Mouse (Mus musculus): ENCODE measurements around the gene Dgkz. TPM values are rescaled to one million over a fixed set of nuclear protein-coding genes. Genes with fewer than 3 reads are reported as not detected.
A peak's percentile ranks its signal among the peaks of the same experiment; 100 is the strongest.

The Dgkz gene
- polyA plus RNA-seq, 1 experiment: 40.4 TPM

- H3K27ac ChIP-seq (ENCODE audit: insufficient read depth, low read length): no peak overlapping the region
- no peaks in the 10 kb centered on the region for H3K4me1 ChIP-seq (ENCODE audit: control insufficient read depth, insufficient read depth, low read length)
- no peak overlapping the region for H3K4me3 ChIP-seq (ENCODE audit: insufficient read depth, low read length)
- TF ChIP-seq CTCF (IDR thresholded peaks at IDR 0.05; ENCODE audit: borderline replicate concordance, insufficient read depth, low read length): no peak
- TF ChIP-seq POLR2A (IDR thresholded peaks at IDR 0.05; ENCODE audit: low read depth, low read length): no peak
These were observed 20.3 kb upstream of the Dgkz start for GRCm38 (mm10) chr2:91996006-91996405.

GRCm38 (mm10) chr2:91993409-91993808 lies 17.7 kb upstream of the Dgkz start:
- no peak overlapping the region for H3K4me3 ChIP-seq (ENCODE audit: insufficient read depth, low read length)
- H3K27ac ChIP-seq (ENCODE audit: insufficient read depth, low read length): no peak overlapping the region
- TF ChIP-seq CTCF (IDR thresholded peaks at IDR 0.05; ENCODE audit: borderline replicate concordance, insufficient read depth, low read length) (no peak), POLR2A (IDR thresholded peaks at IDR 0.05; ENCODE audit: low read depth, low read length) (no peak)
- H3K4me1 ChIP-seq (ENCODE audit: control insufficient read depth, insufficient read depth, low read length): no peaks in the 10 kb centered on the region

GRCm38 (mm10) chr2:91989750-91990149 lies 14.1 kb upstream of the Dgkz start:
- H3K4me1 ChIP-seq (ENCODE audit: control insufficient read depth, insufficient read depth, low read length): 0 out of 2 replicates have a peak, but pooled peaks cover 2% of the 10 kb centered on the region
- no peak for TF ChIP-seq POLR2A (IDR thresholded peaks at IDR 0.05; ENCODE audit: low read depth, low read length)
- TF ChIP-seq CTCF (IDR thresholded peaks at IDR 0.05; ENCODE audit: borderline replicate concordance, insufficient read depth, low read length): no peak
- no peak overlapping the region for H3K27ac ChIP-seq (ENCODE audit: insufficient read depth, low read length)
- H3K4me3 ChIP-seq (ENCODE audit: insufficient read depth, low read length): no peak overlapping the region

GRCm38 (mm10) chr2:91987542-91987941 lies 11.9 kb upstream of the Dgkz start:
- TF ChIP-seq CTCF (IDR thresholded peaks at IDR 0.05; ENCODE audit: borderline replicate concordance, insufficient read depth, low read length) (peak; percentile 54; the same call in 1 of the 2 replicates), POLR2A (IDR thresholded peaks at IDR 0.05; ENCODE audit: low read depth, low read length) (no peak)
- Histone ChIP-seq H3K27ac (ENCODE audit: insufficient read depth, low read length) (no peak overlapping the region), H3K4me1 (ENCODE audit: control insufficient read depth, insufficient read depth, low read length) (peaks cover 5% of the 10 kb centered on the region; the same call in 1 of the 2 replicates), H3K4me3 (ENCODE audit: insufficient read depth, low read length) (no peak overlapping the region)

- Histone ChIP-seq H3K27ac (ENCODE audit: insufficient read depth, low read length) (no peak overlapping the region), H3K4me1 (ENCODE audit: control insufficient read depth, insufficient read depth, low read length) (peaks cover 5% of the 10 kb centered on the region; the same call in 1 of the 2 replicates), H3K4me3 (ENCODE audit: insufficient read depth, low read length) (no peak overlapping the region)
- TF ChIP-seq CTCF (IDR thresholded peaks at IDR 0.05; ENCODE audit: borderline replicate concordance, insufficient read depth, low read length): no peak
These were observed 10.4 kb upstream of the Dgkz start for GRCm38 (mm10) chr2:91986071-91986470.

DNA sequence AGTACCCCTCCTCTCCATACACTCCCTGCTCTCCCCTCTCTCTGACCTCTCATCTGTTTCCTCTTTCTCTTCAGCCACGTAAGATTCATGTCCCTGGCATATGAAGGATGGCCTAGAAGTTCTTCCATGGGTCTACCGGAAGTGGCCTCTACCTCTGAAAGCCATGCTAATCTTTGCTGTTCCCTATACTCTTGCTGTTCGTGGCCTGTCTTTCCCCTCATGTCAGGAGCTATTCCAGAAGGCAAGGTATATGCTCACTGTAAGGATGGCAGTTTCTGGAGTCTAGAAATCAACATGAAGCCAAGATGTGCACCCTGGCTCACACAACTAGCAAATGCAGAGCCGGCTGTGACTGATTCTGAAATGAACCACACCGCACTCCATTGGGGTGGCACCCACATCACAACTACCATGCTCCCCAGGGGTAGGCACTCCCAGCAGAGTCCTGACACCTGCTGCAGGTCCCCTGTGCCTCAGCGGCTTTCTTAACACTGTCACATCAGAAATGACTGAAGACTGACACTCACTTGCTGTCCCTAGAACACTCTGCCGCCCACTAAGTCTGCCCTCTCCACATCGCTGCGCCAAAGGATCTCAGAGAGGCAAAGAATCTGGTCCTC lies 9.4 kb upstream of the Dgkz start:
- Histone ChIP-seq H3K27ac (ENCODE audit: insufficient read depth, low read length) (no peak overlapping the region), H3K4me1 (ENCODE audit: control insufficient read depth, insufficient read depth, low read length) (peaks cover 5% of the 10 kb centered on the region; the same call in 1 of the 2 replicates), H3K4me3 (ENCODE audit: insufficient read depth, low read length) (no peak overlapping the region)
- TF ChIP-seq POLR2A (IDR thresholded peaks at IDR 0.05; ENCODE audit: low read depth, low read length) (no peak), CTCF (IDR thresholded peaks at IDR 0.05; ENCODE audit: borderline replicate concordance, insufficient read depth, low read length) (no peak)

DNA sequence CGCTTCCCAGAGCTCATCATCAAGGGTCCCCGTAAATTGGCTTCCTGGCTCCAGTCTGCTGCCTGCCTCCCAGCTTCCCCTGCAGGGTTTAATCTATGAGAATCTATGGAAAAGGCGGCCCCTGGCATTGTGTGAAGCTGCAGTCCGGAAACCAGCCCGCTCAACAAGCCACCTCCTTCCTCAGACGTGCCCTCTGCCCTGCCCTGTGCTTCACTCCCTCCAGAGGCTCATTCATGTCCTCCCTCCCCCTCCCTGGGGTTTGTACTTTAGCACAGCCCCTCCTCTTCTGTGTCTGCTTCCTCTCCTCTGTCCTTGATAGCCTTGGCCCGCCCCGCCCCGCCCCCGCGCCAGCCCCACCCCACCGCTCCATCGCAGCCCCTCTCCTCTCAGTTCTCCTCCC lies 8.8 kb upstream of the Dgkz start:
- peaks cover 5% of the 10 kb centered on the region; the same call in 1 of the 2 replicates for H3K4me1 ChIP-seq (ENCODE audit: control insufficient read depth, insufficient read depth, low read length)
- no peak overlapping the region for H3K27ac ChIP-seq (ENCODE audit: insufficient read depth, low read length)
- no peak for TF ChIP-seq POLR2A (IDR thresholded peaks at IDR 0.05; ENCODE audit: low read depth, low read length)
- TF ChIP-seq CTCF (IDR thresholded peaks at IDR 0.05; ENCODE audit: borderline replicate concordance, insufficient read depth, low read length): no peak
- H3K4me3 ChIP-seq (ENCODE audit: insufficient read depth, low read length): no peak overlapping the region

- TF ChIP-seq CTCF (IDR thresholded peaks at IDR 0.05; ENCODE audit: borderline replicate concordance, insufficient read depth, low read length) (no peak), POLR2A (IDR thresholded peaks at IDR 0.05; ENCODE audit: low read depth, low read length) (no peak)
- peaks cover 5% of the 10 kb centered on the region; the same call in 1 of the 2 replicates for H3K4me1 ChIP-seq (ENCODE audit: control insufficient read depth, insufficient read depth, low read length)
- H3K27ac ChIP-seq (ENCODE audit: insufficient read depth, low read length): no peak overlapping the region
- no peak overlapping the region for H3K4me3 ChIP-seq (ENCODE audit: insufficient read depth, low read length)
These were observed 5.2 kb upstream of the Dgkz start for GRCm38 (mm10) chr2:91980830-91981229.

DNA sequence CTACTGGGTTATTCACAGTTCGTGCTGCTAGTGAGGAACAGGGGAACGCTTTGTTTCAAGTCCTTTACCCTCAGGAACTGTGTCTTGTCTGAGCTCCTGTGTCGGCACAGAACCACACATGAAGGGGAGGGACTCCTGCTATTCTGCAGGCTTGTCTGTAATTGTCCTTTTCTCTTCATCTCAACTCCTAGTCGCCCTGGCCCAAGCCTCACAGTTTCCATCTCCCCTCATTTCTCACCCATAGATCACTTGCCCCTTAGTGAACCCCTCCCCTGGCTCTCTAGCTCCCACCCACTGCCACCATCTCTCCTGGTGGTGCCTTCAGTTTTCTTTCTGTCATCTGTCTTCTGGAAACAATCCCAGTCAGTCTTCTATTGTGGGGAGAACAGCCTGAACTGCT lies 4.6 kb upstream of the Dgkz start:
- Histone ChIP-seq H3K4me1 (ENCODE audit: control insufficient read depth, insufficient read depth, low read length) (peaks cover 5% of the 10 kb centered on the region; the same call in 1 of the 2 replicates), H3K4me3 (ENCODE audit: insufficient read depth, low read length) (no peak overlapping the region), H3K27ac (ENCODE audit: insufficient read depth, low read length) (no peak overlapping the region)

GRCm38 (mm10) chr2:91978547-91978946 lies 2.9 kb upstream of the Dgkz start:
- TF ChIP-seq CTCF (IDR thresholded peaks at IDR 0.05; ENCODE audit: borderline replicate concordance, insufficient read depth, low read length) (no peak), POLR2A (IDR thresholded peaks at IDR 0.05; ENCODE audit: low read depth, low read length) (no peak)
- H3K27ac ChIP-seq (ENCODE audit: insufficient read depth, low read length): no peak overlapping the region
- no peak overlapping the region for H3K4me3 ChIP-seq (ENCODE audit: insufficient read depth, low read length)
- H3K4me1 ChIP-seq (ENCODE audit: control insufficient read depth, insufficient read depth, low read length): no peaks in the 10 kb centered on the region

More for the DNA sequence above, 4.6 kb upstream of the Dgkz start:
- TF ChIP-seq POLR2A (IDR thresholded peaks at IDR 0.05; ENCODE audit: low read depth, low read length): no peak
- TF ChIP-seq CTCF (IDR thresholded peaks at IDR 0.05; ENCODE audit: borderline replicate concordance, insufficient read depth, low read length): no peak

Measured in embryonic fibroblast, embryonic 13.5 days (primary cell).